28 mouse cellular contexts compared by ENCODE assay signal in genomic region chr16:92051777-92052310, GRCm38 (mm10). TPM values are rescaled to one million over a fixed set of nuclear protein-coding genes. Genes with fewer than 3 reads are reported as not detected.
"Had no signal": no experiment of that assay in that cellular context is flagged by ENCODE, and none has a peak within 500 bp of the region (broad histone marks: within the 10 kb centered on the region; RNA-seq: fewer than 3 reads in every experiment).

No protein-coding gene starts in this region.

- H3K36me3 ChIP-seq: liver, embryonic 13.5 days; midbrain, embryonic 12.5 days; neural tube, embryonic 13.5 days had no signal

- H3K4me2 ChIP-seq: liver, embryonic 13.5 days; midbrain, embryonic 12.5 days; neural tube, embryonic 13.5 days had no signal

- H3K27me3 ChIP-seq: liver, embryonic 13.5 days; neural tube, embryonic 13.5 days had no signal

- H3K9ac ChIP-seq: liver, embryonic 13.5 days; midbrain, embryonic 12.5 days; neural tube, embryonic 13.5 days had no signal

- H3K4me3 ChIP-seq: left cerebral cortex, adult 2 months; liver, embryonic 13.5 days; midbrain, embryonic 12.5 days; myocyte; neural tube, embryonic 13.5 days had no signal

- ATAC-seq: inflammation-experienced regulatory T-cells, adult 6 months; midbrain, embryonic 16.5 days had no signal

- H3K27ac ChIP-seq: left cerebral cortex, adult 2 months; liver, embryonic 13.5 days; midbrain, embryonic 12.5 days; neural tube, embryonic 13.5 days had no signal

- DNase-seq: kidney, adult 18-20 months; kidney, adult 9 months; kidney, postnatal 25 days; layer of hippocampus, postnatal 36 days; liver, embryonic 13.5 days; lung, adult 2 months; lung, postnatal 14 days; lung, postnatal 4 days; retina, postnatal 1 day; thymus, adult 18-20 months; thymus, postnatal 36 days had no signal

- H3K4me1 ChIP-seq: neural tube, embryonic 13.5 days had no signal

RNA-seq across cellular contexts. Expression of gene Gm49711, which starts 6.3 kb away (rescaled TPM):
- total RNA-seq: layer of hippocampus, postnatal 36 days; left cerebral cortex, postnatal 10 days; left cerebral cortex, postnatal 36 days; liver, adult 2 months; megakaryocyte progenitor cell, adult 5-6 weeks; monocyte, adult 5-6 weeks; neutrophil, adult 5-6 weeks had no signal
- polyA plus RNA-seq: inflammation-experienced regulatory T-cells, adult 6 months; limb, embryonic 11.5 days; liver, adult 2 months; liver, embryonic 13.5 days; liver, embryonic 16.5 days; lung, adult 2 months; lung, embryonic 16.5 days; midbrain, embryonic 12.5 days; myocyte; small intestine, adult 2 months; stomach, embryonic 16.5 days had no signal
